13 mouse cellular contexts compared by ENCODE assay signal in the genomic region with DNA sequence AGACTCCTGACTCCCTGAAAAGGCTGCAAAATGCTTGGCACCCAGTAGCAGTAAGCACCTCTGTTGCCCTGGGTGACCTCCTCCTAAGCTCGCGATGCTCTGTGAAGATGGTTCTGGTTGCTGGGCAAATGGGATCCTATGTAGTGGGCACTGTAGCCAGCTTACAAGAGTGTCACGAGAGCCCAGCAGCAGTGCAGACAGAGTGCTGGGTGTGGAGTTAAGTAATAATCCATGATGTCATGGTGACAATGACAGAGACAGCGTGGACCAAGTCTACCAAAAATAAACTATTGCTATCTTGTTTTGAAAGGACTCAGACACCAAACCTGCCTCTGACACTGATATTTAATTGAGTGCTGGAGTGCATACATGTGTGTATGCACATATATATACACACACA. TPM values are rescaled to one million over a fixed set of nuclear protein-coding genes. Genes with fewer than 3 reads are reported as not detected.
"Had no signal": no experiment of that assay in that cellular context is flagged by ENCODE, and none has a peak within 500 bp of the region (broad histone marks: within the 10 kb centered on the region; RNA-seq: fewer than 3 reads in every experiment).

No protein-coding gene starts in this region.

- H3K4me2 ChIP-seq: limb, embryonic 13.5 days; liver, embryonic 15.5 days; lung, embryonic 14.5 days; neural tube, embryonic 12.5 days had no signal

- H3K27me3 ChIP-seq: limb, embryonic 13.5 days; liver, embryonic 15.5 days; neural tube, embryonic 12.5 days had no signal

- H3K9me3 ChIP-seq: limb, embryonic 13.5 days; liver, embryonic 15.5 days; midbrain, embryonic 10.5 days; neural tube, embryonic 12.5 days had no signal

- H3K36me3 ChIP-seq: liver, embryonic 15.5 days had no signal

- DNase-seq: kidney, postnatal 14 days; left cerebral cortex, postnatal 4 days; lung, embryonic 14.5 days; lung, postnatal 10 days; lung, postnatal 4 days; midbrain, embryonic 14.5 days; thymus, adult 18-20 months; thymus, postnatal 14 days had no signal

- H3K4me1 ChIP-seq: liver, embryonic 15.5 days had no signal

- H3K4me3 ChIP-seq: limb, embryonic 13.5 days; liver, embryonic 15.5 days; midbrain, embryonic 10.5 days; neural tube, embryonic 12.5 days had no signal

- H3K9ac ChIP-seq: limb, embryonic 13.5 days; liver, embryonic 15.5 days; lung, embryonic 14.5 days; neural tube, embryonic 12.5 days had no signal

- H3K27ac ChIP-seq: limb, embryonic 13.5 days; liver, embryonic 15.5 days; midbrain, embryonic 10.5 days; neural tube, embryonic 12.5 days had no signal

RNA-seq across cellular contexts. Expression of a gene that starts 34.8 kb away (rescaled TPM):
- polyA plus RNA-seq: limb, embryonic 13.5 days; liver, adult 2 months; liver, embryonic 15.5 days had no signal
